Mouse (Mus musculus) stomach, postnatal 0 days (tissue): ENCODE results near the gene Sec14l4.

Experiments
- CTCF ChIP-seq: IDR thresholded peaks from 2 replicates; pipeline ENCODE4 v1.5.1; 2016; ENCODE audit warnings: antibody characterized with exemption, low read depth, mild to moderate bottlenecking, moderate library complexity
- EP300 ChIP-seq: optimal IDR thresholded peaks from 2 replicates; pipeline ENCODE3; 2016; ENCODE audit warnings: antibody characterized with exemption

- TF ChIP-seq EP300 (no peak), CTCF (peak; percentile 15; the same call in 1 of the 2 replicates)
Measured at GRCm38 (mm10) chr11:4029343-4029742, 1.9 kb upstream of the Sec14l4 start.
